Mouse (Mus musculus): Measurements from ENCODE around the gene Toporsl.

The Toporsl gene

DNA sequence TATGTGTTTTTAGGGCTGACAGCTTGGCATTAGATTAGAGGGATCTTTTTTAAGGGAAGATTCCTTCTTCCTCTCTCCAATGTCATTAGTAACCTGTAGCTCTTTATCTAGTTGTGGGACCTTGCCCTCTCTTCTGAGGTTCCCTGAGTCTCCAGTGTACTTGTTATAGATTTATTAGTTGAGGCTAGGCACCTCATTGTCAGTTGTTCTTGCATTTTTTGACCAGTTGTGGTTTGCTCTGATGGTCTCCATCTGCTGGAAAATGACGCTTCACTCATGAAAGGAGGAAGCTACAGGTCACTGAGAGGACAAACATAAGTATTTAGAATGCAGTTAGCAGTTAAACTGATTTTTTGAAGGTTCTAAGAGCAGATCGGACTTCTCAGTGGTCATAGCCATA lies at the start of gene Toporsl:
Gene Toporsl, plus strand, starts transcription at position 348 of the 400 bp plus-strand sequence.
- DNase-seq (ENCODE audit: low spot score), result no peak

- no peak for DNase-seq (ENCODE audit: low spot score)
These were observed 38.4 kb upstream of the Toporsl start for GRCm38 (mm10) chr4:52557672-52558071.

DNA sequence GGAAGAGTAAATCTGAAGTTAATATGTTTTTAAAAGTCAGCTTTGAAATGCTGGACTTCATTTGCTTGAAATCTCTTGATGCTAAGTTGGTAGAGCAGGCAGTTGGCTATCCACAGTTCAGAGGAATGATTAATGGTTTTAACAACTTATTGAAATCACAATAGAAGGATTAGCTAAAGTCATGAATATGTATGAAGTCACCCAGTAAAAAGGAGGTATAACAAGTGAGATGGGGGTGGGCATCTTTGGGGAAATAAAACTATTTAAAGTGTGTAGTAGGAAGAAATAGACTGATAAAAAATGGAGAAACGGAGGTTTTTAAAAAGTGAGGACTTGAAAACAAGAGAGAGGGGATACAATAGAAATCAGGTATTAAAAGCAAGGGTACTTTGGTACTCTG lies 38.0 kb upstream of the Toporsl start:
- DNase-seq (ENCODE audit: low spot score), result no peak

DNA sequence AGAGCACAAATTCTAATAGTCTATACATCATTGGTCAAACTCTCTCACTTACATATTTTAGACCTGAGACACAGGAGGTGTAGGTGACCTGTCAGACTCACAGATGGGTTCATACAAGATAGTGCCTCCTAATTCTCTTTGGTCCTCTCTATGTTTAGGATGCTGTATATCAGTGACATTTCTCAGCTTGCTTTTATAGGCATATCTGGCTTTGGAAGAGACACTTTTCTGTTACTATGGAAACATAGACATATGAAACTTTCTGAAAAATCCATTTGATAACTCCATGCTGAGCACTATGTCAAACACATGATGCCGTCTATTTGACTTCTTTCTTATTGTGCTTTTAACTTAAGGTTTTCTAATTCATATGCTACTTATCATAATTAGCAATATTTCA lies 32.2 kb upstream of the Toporsl start:
- no peak for DNase-seq (ENCODE audit: low spot score)

DNA sequence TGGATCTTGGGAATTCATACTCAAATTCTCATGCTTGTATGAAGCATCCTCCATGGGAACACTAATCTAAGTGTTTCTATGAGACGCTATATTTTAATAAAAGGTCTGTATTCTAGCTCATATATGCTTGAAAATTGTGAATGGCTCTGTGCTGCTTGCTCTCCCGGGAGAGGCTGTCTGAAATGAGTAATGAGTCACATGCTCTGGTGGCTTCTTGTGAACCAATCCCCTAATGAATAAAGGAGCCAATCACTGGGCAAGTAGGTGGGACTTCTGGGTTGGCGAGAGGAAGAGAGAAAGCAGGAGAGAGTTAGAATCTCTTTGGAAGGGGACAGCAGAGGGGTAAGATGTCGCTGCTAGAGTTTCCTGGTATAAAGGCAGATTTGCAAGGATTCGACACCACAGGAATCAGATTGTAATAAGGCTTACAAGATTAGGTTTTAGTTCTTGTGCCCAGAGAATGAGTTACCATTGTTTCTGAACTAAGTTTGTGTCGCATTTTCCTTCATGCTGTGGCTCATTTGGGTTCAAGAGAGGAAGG lies 9.8 kb upstream of the Toporsl start:
- DNase-seq (ENCODE audit: low spot score), result no peak

- no peak for DNase-seq (ENCODE audit: low spot score)
These were observed 2.2 kb upstream of the Toporsl start for GRCm38 (mm10) chr4:52593821-52594356.

GRCm38 (mm10) chr4:52594632-52595031 lies 1.4 kb upstream of the Toporsl start:
- no peak for DNase-seq (ENCODE audit: low spot score)

- no peak for DNase-seq (ENCODE audit: low spot score)
These were observed 2.3 kb downstream of the Toporsl start for GRCm38 (mm10) chr4:52598180-52598881.

- DNase-seq (ENCODE audit: low spot score), result no peak
These were observed 10.8 kb downstream of the Toporsl start for GRCm38 (mm10) chr4:52606923-52607322.

DNA sequence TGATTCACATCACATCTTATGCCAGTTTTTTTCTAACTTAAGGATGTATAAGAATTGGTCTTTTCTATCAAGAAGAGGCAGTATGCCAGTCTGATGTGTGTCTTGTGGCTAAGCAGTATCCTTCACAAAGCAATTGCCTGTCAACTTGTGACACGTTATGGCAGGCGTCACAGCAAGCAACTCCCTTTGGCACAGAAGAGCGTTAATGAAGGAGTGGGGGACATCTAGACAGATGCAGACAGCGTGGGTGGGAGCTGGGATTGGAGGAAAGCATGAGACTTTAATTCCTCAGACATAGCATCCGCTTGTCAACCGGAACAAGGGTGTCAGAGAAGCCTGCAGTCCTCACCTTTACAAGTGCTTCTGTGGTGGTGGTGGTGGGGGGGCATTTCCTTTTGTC lies 38.9 kb downstream of the Toporsl start:
- DNase-seq (ENCODE audit: low spot score), result no peak

DNA sequence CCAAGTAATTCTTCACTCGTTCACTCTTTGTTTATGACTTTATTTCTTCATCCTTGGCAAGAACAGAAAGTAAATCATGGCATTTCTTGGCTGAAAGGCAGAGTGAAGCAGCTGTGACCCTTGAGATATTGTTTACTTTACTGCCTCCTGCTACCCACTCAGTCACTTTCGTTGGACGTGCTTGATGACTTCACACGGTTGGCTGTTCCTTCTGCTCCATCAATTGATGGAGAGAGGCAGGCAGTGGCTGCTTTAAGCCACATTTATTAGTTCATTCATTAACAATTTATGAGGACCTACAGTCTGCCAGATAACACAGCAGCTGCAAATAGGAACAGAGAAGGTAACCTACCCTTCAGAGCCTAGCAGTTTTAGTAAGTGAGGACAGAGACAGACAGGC lies 51.7 kb downstream of the Toporsl start:
- no peak for DNase-seq (ENCODE audit: low spot score)

- DNase-seq (ENCODE audit: low spot score), result no peak
These were observed 63.6 kb downstream of the Toporsl start for GRCm38 (mm10) chr4:52659701-52660100.

GRCm38 (mm10) chr4:52660701-52661117 lies 64.6 kb downstream of the Toporsl start:
- no peak for DNase-seq (ENCODE audit: low spot score)

- no peak for DNase-seq (ENCODE audit: low spot score)
These were observed 65.2 kb downstream of the Toporsl start for GRCm38 (mm10) chr4:52661311-52661710.

All from layer of hippocampus, adult 9-10 months (tissue).